Mouse (Mus musculus): Measurements from ENCODE around the gene Phf10. TPM values are rescaled to one million over a fixed set of nuclear protein-coding genes. Genes with fewer than 3 reads are reported as not detected.
"Not testable (repeated sequence)": the region's sequence is repeated elsewhere in the genome, so short reads cannot be mapped to it uniquely, and the experiment has no call there.

The Phf10 gene
- polyA plus RNA-seq, 1 experiment from 2014 or later = 23.4 TPM

DNA sequence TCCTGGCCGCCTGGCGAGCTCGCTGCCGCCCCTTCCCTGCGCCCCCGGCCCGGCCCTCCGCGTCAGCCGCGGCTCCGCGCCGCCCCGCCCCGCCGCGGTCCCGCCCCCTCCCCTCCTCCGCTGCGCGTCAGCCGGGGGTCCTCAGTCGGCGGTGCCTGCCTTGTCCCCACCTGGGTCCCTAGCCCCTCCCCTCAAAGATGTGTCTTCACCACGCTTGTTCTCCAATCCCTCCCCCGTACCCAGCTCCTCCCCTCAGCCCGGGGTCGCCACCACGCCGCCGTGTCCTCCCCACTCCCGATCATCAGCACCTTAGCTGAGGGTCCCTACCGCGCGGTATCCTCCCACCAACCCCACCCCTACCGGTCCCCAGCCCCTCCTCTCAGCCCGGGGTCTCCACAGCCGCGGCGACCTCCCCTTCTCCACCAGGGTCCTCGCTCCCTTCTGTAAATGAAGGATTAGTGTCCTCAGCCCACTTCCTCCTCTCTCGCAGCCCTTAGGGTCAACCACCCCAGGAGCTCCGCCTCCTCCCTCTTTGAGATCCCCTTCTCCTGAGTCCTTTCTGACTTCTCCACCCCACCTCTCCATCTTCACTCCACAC lies 583 bp upstream of the Phf10 start:
- not testable (repeated sequence) for H3K27ac ChIP-seq (replicated peaks); H3K36me3 ChIP-seq; H3K4me1 ChIP-seq; H3K9ac ChIP-seq (replicated peaks); H3K4me2 ChIP-seq (replicated peaks); H3K9me3 ChIP-seq; H3K4me3 ChIP-seq; H3K27me3 ChIP-seq
- no CpG with 5 or more reads among the region's 44 CpGs for WGBS
- ATAC-seq (ENCODE audit: low FRiP score, low read depth) = peak; percentile 96

DNA sequence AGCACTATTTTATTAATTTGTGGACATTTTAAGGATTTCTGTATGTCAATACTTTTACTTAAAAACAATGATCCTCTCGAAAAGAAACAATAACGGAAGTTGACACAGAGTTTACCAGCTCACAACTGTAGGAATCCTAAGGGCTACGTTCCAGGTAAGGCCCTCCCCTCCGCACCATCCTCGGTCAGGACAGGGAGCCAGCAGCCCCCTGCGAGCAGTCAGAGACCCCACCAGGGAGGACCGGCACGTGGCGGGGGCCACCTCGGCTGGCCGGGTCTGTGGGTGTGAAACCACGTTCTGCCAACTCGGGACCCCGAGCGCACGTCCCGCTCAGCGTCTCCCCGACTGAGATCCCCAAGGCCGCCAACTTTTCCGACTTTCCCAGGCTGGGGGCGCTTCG lies 553 bp downstream of the Phf10 start:
- WGBS = 2% methylated on average over 21 of the region's 23 CpGs
- ATAC-seq (ENCODE audit: low FRiP score, low read depth) = peak; percentile 13
- no peak overlapping the region for H3K27ac ChIP-seq (replicated peaks)
- H3K27me3 ChIP-seq = no peaks in the 10 kb centered on the region
- H3K9me3 ChIP-seq = no peaks in the 10 kb centered on the region
- H3K4me3 ChIP-seq = peak overlapping the region; percentile 78
- peaks cover 8% of the 10 kb centered on the region for H3K4me1 ChIP-seq
- peak overlapping the region; percentile 95 for H3K4me2 ChIP-seq (replicated peaks)
- H3K36me3 ChIP-seq = no peaks in the 10 kb centered on the region
- peak overlapping the region; percentile 80 for H3K9ac ChIP-seq (replicated peaks)

- no peaks in the 10 kb centered on the region for H3K36me3 ChIP-seq
- H3K4me2 ChIP-seq (replicated peaks) = peak overlapping the region; percentile 49
- no peaks in the 10 kb centered on the region for H3K27me3 ChIP-seq
- H3K4me3 ChIP-seq = peak overlapping the region; percentile 30
- 33% methylated on average over 3 of the region's 3 CpGs for WGBS
- ATAC-seq (ENCODE audit: low FRiP score, low read depth) = no peak
- no peaks in the 10 kb centered on the region for H3K9me3 ChIP-seq
- H3K9ac ChIP-seq (replicated peaks) = no peak overlapping the region
- peaks cover 8% of the 10 kb centered on the region for H3K4me1 ChIP-seq
- H3K27ac ChIP-seq (replicated peaks) = no peak overlapping the region
Observed at GRCm38 (mm10) chr17:14959979-14960378, 1.1 kb downstream of the Phf10 start.

- whole genome bisulfite sequencing = 92% methylated on average over 5 of the region's 5 CpGs
- Histone ChIP-seq H3K9ac (replicated peaks) (no peak overlapping the region), H3K4me2 (replicated peaks) (no peak overlapping the region), H3K4me1 (peaks cover 8% of the 10 kb centered on the region), H3K27ac (replicated peaks) (no peak overlapping the region), H3K36me3 (peaks cover 6% of the 10 kb centered on the region), H3K4me3 (no peak overlapping the region), H3K9me3 (no peaks in the 10 kb centered on the region), H3K27me3 (no peaks in the 10 kb centered on the region)
- no peak for ATAC-seq (ENCODE audit: low FRiP score, low read depth)
Observed at GRCm38 (mm10) chr17:14958686-14959327, 2.3 kb downstream of the Phf10 start.

DNA sequence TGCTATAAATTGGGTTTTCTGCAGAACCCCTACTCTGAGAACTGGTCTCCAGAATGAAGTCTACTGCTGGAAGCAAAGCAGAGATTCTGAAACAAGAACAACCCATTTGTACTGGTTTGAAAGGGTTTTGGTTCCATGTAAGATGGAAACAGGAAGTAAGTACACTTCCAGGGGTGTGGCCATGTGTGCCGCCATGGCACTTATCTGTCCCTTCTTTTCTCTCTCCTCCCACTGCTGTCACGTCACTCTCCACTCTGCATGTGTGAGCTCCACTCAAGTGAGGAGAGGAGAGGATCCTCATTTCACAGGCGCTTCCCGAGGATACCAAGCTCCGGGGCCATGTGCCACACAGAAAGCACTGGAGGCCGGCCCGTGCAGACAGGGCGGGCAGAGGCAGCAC lies 7.6 kb downstream of the Phf10 start:
- Histone ChIP-seq H3K27me3 (no peaks in the 10 kb centered on the region), H3K9me3 (no peaks in the 10 kb centered on the region), H3K27ac (replicated peaks) (no peak overlapping the region), H3K4me3 (no peak overlapping the region), H3K36me3 (peaks cover 42% of the 10 kb centered on the region), H3K4me1 (no peaks in the 10 kb centered on the region), H3K9ac (replicated peaks) (no peak overlapping the region), H3K4me2 (replicated peaks) (no peak overlapping the region)
- 89% methylated on average over 8 of the region's 8 CpGs for WGBS
- no peak for ATAC-seq (ENCODE audit: low FRiP score, low read depth)

DNA sequence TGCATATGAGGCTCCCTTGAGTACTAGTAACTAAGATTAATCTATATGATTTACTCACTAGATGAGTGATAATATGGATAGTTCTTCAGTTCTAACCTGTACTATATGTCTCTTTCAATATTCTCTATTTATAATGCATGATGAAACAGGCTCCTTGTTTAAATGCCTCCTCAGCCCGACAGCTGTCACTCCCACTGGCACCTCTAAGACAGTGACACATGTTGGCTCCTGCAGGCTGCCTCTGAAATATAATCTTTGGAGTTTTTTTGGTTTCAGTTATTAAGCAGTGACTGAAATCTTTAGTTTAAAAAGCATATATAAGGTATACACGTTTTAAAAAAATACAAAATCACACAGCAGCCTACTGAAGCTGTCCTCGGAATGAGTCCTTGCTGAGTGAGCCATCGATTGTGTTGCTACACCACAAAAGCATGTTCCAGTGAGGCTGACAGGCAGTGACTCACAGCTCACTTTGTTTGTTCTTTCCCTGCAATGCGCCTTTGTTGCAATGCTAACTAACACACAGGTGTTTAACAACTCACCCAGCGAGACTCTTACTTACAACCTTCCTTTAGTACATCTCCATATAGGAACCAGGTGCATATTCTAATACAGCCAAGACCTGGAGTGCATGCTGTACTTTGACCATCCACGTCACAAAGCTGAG lies 11.8 kb downstream of the Phf10 start:
- peaks cover 48% of the 10 kb centered on the region for H3K36me3 ChIP-seq
- WGBS = 88% methylated on average over 7 of the region's 7 CpGs
- H3K4me1 ChIP-seq = peaks cover 4% of the 10 kb centered on the region

DNA sequence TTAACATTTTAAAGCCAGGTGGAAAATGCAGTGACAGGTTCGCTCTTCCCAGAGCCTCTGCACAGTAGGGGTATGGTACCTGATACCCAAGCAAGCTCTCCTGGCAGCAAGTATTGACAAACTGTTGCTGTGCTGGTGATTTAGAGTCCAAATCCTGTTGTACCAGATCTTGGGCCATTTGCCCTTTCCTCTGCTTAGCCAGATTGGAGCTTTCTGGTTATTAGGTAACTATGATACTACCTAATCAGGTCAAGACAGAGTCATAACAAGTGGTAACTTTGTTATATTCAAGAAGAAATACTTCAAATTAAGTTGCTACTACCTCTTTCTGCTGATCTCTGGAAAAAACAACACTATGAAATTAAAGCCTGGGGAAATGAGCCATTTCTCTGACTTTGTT lies 16.5 kb downstream of the Phf10 start:
- peaks cover 19% of the 10 kb centered on the region for H3K4me1 ChIP-seq
- H3K27me3 ChIP-seq = no peaks in the 10 kb centered on the region
- no peak overlapping the region for H3K9ac ChIP-seq (replicated peaks)
- ATAC-seq (ENCODE audit: low FRiP score, low read depth) = no peak
- H3K27ac ChIP-seq (replicated peaks) = no peak overlapping the region
- H3K9me3 ChIP-seq = no peaks in the 10 kb centered on the region
- H3K4me2 ChIP-seq (replicated peaks) = 0 out of 2 replicates have a peak overlapping the region, but pooled peaks have one; percentile 4
- H3K4me3 ChIP-seq = no peak overlapping the region
- peaks cover 12% of the 10 kb centered on the region for H3K36me3 ChIP-seq
- WGBS = 88% methylated on average over 1 of the region's 1 CpGs

More for the DNA sequence above, 11.8 kb downstream of the Phf10 start:
- no peak for ATAC-seq (ENCODE audit: low FRiP score, low read depth)
- H3K4me2 ChIP-seq (replicated peaks) = no peak overlapping the region
- H3K27me3 ChIP-seq = no peaks in the 10 kb centered on the region
- H3K9me3 ChIP-seq = no peaks in the 10 kb centered on the region
- no peak overlapping the region for H3K9ac ChIP-seq (replicated peaks)
- H3K4me3 ChIP-seq = no peak overlapping the region
- H3K27ac ChIP-seq (replicated peaks) = no peak overlapping the region

- no peaks in the 10 kb centered on the region for H3K9me3 ChIP-seq
- H3K36me3 ChIP-seq = peaks cover 8% of the 10 kb centered on the region
- H3K4me3 ChIP-seq = peak overlapping the region; percentile 77
- no peak overlapping the region for H3K27ac ChIP-seq (replicated peaks)
- peak overlapping the region; percentile 90 for H3K9ac ChIP-seq (replicated peaks)
- peak overlapping the region; percentile 92 for H3K4me2 ChIP-seq (replicated peaks)
- WGBS = 26% methylated on average over 16 of the region's 16 CpGs
- no peaks in the 10 kb centered on the region for H3K27me3 ChIP-seq
- peaks cover 19% of the 10 kb centered on the region for H3K4me1 ChIP-seq
- no peak; the same call in 1 of the 2 replicates for ATAC-seq (ENCODE audit: low FRiP score, low read depth)
Observed at GRCm38 (mm10) chr17:14943729-14944059, 17.4 kb downstream of the Phf10 start.

GRCm38 (mm10) chr17:14943009-14943728 lies 17.9 kb downstream of the Phf10 start, which contains the start of the genes Wdr27 and 1600012H06Rik:
Gene Wdr27, minus strand, starts transcription at chr17:14943158.
Gene 1600012H06Rik, plus strand, starts transcription at chr17:14943184.
- Histone ChIP-seq H3K36me3 (peaks cover 4% of the 10 kb centered on the region; the same call in 1 of the 2 replicates), H3K4me1 (peaks cover 19% of the 10 kb centered on the region), H3K27me3 (no peaks in the 10 kb centered on the region), H3K9me3 (no peaks in the 10 kb centered on the region), H3K27ac (replicated peaks) (peak within 1 kb of the TSS; percentile 69), H3K9ac (replicated peaks) (peak within 1 kb of the TSS; percentile 90), H3K4me2 (replicated peaks) (peak within 1 kb of the TSS; percentile 92), H3K4me3 (peak within 1 kb of the TSS; percentile 77)
- WGBS = 0% methylated on average over 54 of the region's 54 CpGs
- peak; percentile 98 for ATAC-seq (ENCODE audit: low FRiP score, low read depth)

GRCm38 (mm10) chr17:14942181-14942580 lies 18.9 kb downstream of the Phf10 start:
- not testable (repeated sequence) for H3K27me3 ChIP-seq; H3K27ac ChIP-seq (replicated peaks); ATAC-seq (ENCODE audit: low FRiP score, low read depth); H3K9me3 ChIP-seq; H3K36me3 ChIP-seq
- WGBS = 60% methylated on average over 6 of the region's 6 CpGs
- H3K4me3 ChIP-seq = peak overlapping the region; percentile 77
- H3K9ac ChIP-seq (replicated peaks) = peak overlapping the region; percentile 90
- peak overlapping the region; percentile 92 for H3K4me2 ChIP-seq (replicated peaks)
- peaks cover 19% of the 10 kb centered on the region for H3K4me1 ChIP-seq

GRCm38 (mm10) chr17:14935841-14936605 lies 25.1 kb downstream of the Phf10 start:
- Histone ChIP-seq H3K9ac (replicated peaks) (no peak overlapping the region), H3K4me3 (no peak overlapping the region), H3K27ac (replicated peaks) (no peak overlapping the region), H3K4me2 (replicated peaks) (no peak overlapping the region), H3K4me1 (no peaks in the 10 kb centered on the region), H3K27me3 (0 out of 2 replicates have a peak, but pooled peaks cover 6% of the 10 kb centered on the region), H3K36me3 (no peaks in the 10 kb centered on the region), H3K9me3 (no peaks in the 10 kb centered on the region)
- 69% methylated on average over 5 of the region's 5 CpGs for WGBS
- ATAC-seq (ENCODE audit: low FRiP score, low read depth) = no peak
